Mouse (Mus musculus) myocyte (in vitro differentiated cells): ENCODE results near the gene Gamt.

ENCODE experiments used
- CEBPB ChIP-seq: IDR thresholded peaks from 2 replicates; pipeline ENCODE4 v1.6.1; 2011; ENCODE audit warnings: mild to moderate bottlenecking, moderate library complexity; ENCODE audit not compliant: poor library complexity, insufficient read depth, severe bottlenecking
- E2F4 ChIP-seq: IDR thresholded peaks from one replicate; pipeline ENCODE4 v1.6.1; 2011; ENCODE audit warnings: mild to moderate bottlenecking, control low read depth, moderate library complexity; ENCODE audit not compliant: insufficient read depth
- MAX ChIP-seq: IDR thresholded peaks from one replicate; pipeline ENCODE4 v1.6.1; 2011; ENCODE audit warnings: low read depth, mild to moderate bottlenecking, control low read depth
- MYOD1 ChIP-seq, 3 experiments: IDR thresholded peaks; one replicate each; pipeline ENCODE4 v1.6.1; 2011; ENCODE audit warnings: control low read depth in 2 of 3, low read depth in 2 of 3, mild to moderate bottlenecking in 2 of 3, moderate library complexity in 1 of 3; ENCODE audit not compliant: insufficient read length in 2 of 3, control insufficient read depth in 1 of 3
- MYOG ChIP-seq, 3 experiments: IDR thresholded peaks; one replicate each; pipeline ENCODE4 v1.6.1; 2011; ENCODE audit warnings: control low read depth in 2 of 3, low read depth in 2 of 3, mild to moderate bottlenecking in 2 of 3; ENCODE audit not compliant: insufficient read length in 2 of 3, control insufficient read depth in 1 of 3, insufficient read depth in 1 of 3
- POLR2A ChIP-seq: IDR thresholded peaks from one replicate; pipeline ENCODE4 v1.6.1; 2011; ENCODE audit warnings: low read depth, mild to moderate bottlenecking, control low read depth, moderate library complexity; ENCODE audit not compliant: insufficient read length
- POLR2AphosphoS2 ChIP-seq: IDR thresholded peaks from one replicate; pipeline ENCODE4 v1.6.1; 2011; ENCODE audit warnings: low read depth, control low read depth; ENCODE audit not compliant: insufficient read length
- REST ChIP-seq: IDR thresholded peaks from one replicate; pipeline ENCODE4 v1.6.1; 2011; ENCODE audit warnings: mild to moderate bottlenecking, control low read depth, moderate library complexity; ENCODE audit not compliant: insufficient read depth, insufficient read length
- SRF ChIP-seq: IDR thresholded peaks from one replicate; pipeline ENCODE4 v1.6.1; 2011; ENCODE audit warnings: low read depth; ENCODE audit not compliant: control insufficient read depth, insufficient read length
- TCF12 ChIP-seq: IDR thresholded peaks from one replicate; pipeline ENCODE4 v1.6.1; 2011; ENCODE audit warnings: mild to moderate bottlenecking, control low read depth; ENCODE audit not compliant: poor library complexity, insufficient read depth, severe bottlenecking
- TCF3 ChIP-seq: IDR thresholded peaks from one replicate; pipeline ENCODE4 v1.6.1; 2011; ENCODE audit warnings: low read depth, control low read depth; ENCODE audit not compliant: insufficient read length
- USF1 ChIP-seq: IDR thresholded peaks from one replicate; pipeline ENCODE4 v1.6.1; 2011; ENCODE audit warnings: low read depth, mild to moderate bottlenecking, control low read depth, moderate library complexity

DNA sequence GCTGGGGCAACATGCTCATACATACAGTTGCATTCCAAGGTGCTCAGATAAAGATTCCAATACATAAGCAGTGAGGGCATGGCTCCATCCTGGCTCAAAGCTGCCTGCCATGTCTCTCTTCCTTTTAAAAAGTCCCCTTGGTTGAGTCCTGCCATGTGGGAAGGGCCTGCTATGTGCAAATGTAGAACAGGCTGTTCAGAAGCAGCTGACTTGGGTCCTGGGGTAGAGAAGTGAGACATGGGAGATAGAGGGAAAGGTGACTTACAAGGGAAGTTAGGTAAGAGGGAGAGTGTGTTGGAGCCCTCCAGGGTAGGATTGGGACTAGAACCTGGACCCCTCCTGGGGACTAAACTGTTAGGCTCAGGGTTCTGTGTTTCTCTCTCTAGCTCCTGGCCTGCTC lies 8.8 kb downstream of the Gamt start:
- no peak for TF ChIP-seq POLR2A
- TF ChIP-seq POLR2AphosphoS2 = no peak
- no peak for TF ChIP-seq MYOG (IDR thresholded peaks at IDR 0.05; ENCODE audit: control insufficient read depth in 1 of 3, insufficient read depth in 1 of 3, insufficient read length in 2 of 3, low read depth in 2 of 3)
- TF ChIP-seq USF1 = no peak
- TF ChIP-seq E2F4 = no peak
- TF ChIP-seq MAX = no peak
- TF ChIP-seq TCF12 = no peak
- no peak for TF ChIP-seq REST
- no peak for TF ChIP-seq TCF3
- no peak for TF ChIP-seq CEBPB
- no peak for TF ChIP-seq MYOD1 (IDR thresholded peaks at IDR 0.05; ENCODE audit: control insufficient read depth in 1 of 3, insufficient read length in 2 of 3, low read depth in 2 of 3)
- no peak for TF ChIP-seq SRF
